Mouse (Mus musculus) spleen, postnatal 14 days (tissue): ENCODE data around the gene Prkce.

Experiments used
- DNase-seq, 2 experiments: peaks; one replicate each; pipeline ENCODE4 v3.0.0; 2021 to 2022; ENCODE audit warnings: low spot score in 2 of 2

The Prkce gene

DNA sequence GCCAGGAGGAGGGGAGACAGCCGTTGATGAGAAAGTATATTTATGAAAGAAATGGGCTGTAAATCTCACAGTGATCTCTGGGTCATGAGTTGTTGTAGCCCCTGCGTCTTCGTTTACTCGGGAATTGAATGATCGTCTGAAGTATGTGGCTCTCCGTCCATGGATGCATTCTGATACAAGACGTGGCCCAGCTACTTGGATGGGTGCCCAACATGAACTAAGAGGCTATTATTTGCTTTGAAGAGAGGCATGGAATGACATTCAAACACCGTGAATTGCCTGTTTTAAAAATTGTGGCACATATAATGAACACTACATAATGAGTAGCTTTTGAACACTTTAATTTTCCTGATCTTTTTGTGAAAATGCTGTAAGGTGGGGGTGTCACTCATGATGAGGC, 93.5 kb downstream of the Prkce start:
- DNase-seq: no peak

DNA sequence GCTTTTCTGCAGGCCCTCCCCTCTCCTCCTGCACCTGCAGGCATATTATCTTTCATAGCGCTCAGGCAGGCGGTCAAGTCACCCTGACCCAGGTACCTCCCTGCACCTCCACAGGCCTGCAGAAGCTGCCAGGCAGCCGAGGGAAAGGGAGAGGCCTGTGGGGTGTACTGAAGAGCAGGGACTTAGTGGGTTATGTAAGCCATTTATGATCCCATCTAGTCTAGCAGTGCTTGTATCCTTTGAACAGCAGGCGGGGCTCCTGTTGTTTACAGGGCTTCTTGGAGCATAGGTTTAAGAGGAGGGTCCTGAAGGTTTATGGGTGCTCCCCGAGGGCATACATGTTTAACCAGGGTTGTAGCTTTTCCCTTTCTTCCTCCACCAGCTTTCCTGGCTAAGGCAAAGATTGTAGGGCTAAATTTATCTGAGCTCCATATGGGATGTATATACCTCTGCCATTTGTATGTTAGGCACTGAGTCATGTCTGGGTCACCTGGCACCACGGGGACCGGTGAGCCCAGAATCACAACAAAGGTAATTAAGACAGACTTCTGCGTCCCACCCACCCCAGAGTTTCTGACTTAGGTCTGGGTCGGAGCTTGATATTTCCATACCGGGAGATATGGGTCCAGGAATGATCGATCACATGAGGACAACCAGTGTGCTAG, 96.5 kb downstream of the Prkce start:
- no peak for DNase-seq

DNA sequence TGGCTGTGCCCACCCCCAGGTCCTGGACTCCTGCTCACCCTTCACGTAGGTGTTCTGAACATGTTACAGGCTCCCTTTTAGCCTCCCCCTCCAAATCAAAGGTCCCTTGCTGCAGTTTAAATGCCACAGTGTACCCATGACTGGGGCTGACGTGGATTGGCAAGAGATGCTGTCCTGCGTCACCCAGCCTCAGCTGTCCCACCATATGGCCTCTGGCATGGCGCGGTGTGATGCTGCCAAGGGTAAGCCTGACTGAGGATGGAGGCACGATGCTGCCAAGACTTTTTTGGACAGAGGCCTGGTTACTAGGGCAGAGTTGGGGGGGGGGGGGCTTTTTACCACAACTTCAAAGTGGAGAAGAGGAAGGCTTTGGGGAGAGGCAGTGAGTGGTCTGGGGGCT, 98.5 kb downstream of the Prkce start:
- no peak for DNase-seq

DNA sequence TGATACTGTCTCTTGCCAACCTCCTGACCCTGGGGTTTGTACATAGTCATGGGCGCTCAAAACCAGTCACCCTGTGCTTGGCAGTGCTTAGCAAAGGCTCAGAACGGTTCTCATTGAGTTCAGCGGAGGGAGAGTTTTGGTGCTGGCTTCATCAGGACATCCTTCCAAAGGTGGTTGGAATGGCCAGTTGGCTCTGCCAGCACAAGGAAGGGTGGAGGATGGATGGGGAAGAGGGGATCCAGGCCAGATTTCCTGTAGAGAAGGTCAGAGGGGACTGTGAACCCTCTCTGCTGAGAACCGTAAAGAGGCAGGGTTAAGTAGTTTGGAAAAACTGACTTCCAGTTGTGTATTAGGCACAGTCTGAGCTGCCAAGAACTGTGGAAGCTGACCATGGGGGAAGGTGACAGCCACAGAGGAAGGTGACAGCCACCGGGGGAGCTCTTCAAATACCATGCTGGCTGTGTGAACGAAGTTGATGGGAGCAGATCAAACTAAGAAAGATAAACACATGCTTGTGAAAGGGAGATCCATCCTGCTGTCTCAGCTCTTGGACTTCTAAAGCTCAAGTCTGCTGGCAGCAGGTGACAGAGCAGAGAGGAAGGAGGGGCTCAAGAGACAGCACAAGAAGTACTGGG, 99.7 kb downstream of the Prkce start:
- no peak for DNase-seq

DNA sequence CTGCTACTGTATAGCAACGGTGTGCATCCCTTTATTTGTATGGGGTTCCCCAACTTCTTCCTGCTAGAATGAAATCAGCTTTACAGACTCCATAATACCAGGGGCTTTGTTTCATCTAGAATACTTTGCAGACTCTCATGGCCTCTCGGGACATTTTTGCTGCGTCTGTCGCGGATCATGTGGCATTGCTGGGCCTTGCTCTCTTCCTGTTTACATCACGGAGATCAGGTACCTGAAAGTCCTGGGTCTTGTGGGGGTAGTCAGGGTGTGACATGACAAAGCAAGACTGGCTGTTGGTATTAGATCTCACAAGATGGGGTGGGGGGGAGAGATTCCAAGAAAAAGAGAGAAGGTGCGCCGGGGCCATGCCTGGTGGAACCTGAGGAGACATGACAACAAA, 102.1 kb downstream of the Prkce start:
- DNase-seq: no peak

DNA sequence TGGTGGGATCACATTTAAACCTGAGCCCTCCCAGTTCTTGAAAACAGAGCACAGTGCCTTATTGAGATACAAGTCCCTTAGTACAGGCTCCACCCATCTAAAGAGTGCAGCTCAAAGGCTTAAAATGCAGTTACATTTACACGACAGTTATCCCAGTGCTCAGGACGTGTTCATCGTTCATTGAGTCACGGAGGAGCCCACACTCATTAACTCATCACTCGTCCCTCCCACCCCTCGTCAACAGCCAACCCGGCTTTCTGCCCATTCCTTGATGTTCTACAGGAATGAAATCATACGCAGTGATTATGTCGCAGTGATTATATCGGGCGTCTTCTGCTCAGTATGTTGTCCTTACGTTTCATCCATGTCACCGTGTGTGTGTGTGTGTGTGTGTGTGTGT, 102.9 kb downstream of the Prkce start:
- DNase-seq: no peak

DNA sequence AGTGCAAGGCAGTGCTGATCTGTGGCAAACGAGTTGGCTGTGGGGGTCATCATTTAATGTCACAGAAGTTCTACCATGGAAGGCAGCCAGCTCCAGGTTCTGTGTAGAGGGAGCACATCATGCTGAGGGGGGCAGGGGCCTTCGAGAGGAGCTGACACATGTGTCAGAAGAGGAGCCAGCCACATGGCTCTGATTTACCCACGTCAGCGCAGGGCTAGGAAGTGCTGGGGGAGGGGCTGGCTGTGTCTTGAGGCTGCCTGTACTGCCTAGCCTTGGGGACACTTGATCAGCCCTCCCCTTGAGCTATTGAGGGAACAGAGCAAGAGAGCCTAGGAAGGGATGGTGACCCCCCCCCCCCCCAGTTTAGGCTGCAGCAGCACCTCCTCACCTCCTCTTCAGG, 103.7 kb downstream of the Prkce start:
- DNase-seq: no peak

DNA sequence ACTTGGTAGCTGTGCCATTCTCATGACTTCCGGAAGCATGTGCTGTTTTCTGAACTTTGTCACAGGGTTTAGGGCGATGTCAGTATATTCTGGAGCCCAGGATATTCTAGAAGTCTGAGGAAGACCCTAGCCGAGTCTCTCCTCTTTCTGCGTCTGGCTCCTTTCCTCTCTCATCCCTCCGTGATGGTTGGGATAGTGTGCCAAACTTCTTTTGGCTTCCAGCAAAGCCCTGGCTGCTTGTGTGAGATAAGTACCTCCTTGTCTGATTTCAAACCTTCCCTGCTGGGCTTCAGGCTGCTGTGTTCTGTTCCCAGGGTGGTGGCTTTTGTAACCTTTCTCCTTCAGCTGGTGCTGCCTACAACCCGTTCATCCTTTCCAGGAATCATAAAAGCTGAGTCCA, 105.4 kb downstream of the Prkce start:
- no peak for DNase-seq

DNA sequence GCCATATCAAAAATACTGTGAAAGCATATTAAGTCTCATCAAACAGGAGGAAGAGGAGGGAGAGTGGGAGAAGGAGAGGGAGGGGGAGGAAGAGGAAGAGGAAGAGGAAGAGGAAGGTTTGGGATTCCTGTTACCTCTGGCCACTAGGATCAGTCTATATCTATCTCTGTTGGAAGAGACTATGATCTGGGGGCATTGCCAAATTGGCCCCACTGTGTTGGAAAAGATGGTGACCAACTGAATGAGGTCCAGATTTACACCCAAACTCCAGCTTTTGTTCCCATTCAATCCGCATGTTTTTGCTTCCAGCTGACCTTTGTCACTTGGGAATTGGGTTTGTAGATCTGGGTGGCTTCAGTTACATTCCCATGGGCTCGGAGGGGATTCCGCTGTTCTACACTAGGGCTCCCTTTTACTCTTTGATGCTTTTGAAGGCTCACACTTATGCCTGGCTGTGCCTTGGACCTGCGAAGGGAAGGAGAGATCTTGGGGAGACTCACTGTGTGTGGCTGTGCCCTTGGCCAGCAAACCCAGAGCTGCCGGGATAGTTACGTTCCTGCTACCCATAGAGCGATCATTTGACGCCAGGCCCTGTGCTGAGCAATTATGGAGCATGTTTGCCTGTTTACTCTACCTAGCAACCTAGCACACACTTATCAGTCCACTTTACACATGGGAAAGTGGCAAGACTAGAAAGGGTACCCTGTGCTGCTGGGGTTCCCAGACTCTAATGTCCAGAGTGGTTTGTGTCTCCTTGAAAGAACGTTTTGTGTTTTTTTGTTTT, 106.2 kb downstream of the Prkce start:
- DNase-seq: no peak

DNA sequence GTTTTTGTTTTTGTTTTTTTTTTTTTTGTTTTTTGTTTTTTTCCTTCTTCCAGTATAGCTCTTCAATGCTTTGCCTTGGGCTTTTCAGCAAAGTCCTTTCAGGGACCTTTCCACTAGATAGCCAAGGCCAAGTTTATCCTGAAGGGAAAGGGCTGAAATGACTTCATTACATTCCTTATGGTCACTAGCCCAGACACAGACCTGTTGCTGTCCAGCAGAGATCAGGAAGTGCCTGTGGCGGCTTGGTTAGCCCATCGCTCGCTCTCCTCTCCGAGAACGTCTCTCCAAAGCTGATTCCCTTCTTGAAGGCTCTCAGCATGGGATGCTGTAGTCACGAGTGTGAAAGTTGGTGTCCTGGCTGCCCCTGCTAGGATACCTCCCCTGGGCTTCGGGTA, 106.8 kb downstream of the Prkce start:
- DNase-seq: no peak

DNA sequence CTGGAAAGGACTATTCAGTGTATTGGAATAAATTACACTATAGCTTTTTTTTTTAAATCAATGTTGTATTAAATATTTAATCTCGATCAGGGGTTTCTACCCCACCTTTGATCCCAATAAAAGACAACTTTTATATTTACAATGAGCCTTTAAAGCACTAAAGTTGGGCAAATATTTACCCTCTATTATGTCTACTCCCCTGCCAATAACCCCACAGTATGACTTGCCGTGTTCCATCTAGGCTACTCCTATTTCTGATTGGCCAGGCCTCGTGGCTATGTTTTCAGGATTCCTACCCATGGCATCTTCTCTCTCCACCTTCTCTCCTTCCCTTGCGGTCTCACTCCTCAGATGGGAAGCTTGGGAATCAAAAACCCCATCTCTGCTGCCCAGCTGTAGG, 108.8 kb downstream of the Prkce start:
- DNase-seq: no peak

DNA sequence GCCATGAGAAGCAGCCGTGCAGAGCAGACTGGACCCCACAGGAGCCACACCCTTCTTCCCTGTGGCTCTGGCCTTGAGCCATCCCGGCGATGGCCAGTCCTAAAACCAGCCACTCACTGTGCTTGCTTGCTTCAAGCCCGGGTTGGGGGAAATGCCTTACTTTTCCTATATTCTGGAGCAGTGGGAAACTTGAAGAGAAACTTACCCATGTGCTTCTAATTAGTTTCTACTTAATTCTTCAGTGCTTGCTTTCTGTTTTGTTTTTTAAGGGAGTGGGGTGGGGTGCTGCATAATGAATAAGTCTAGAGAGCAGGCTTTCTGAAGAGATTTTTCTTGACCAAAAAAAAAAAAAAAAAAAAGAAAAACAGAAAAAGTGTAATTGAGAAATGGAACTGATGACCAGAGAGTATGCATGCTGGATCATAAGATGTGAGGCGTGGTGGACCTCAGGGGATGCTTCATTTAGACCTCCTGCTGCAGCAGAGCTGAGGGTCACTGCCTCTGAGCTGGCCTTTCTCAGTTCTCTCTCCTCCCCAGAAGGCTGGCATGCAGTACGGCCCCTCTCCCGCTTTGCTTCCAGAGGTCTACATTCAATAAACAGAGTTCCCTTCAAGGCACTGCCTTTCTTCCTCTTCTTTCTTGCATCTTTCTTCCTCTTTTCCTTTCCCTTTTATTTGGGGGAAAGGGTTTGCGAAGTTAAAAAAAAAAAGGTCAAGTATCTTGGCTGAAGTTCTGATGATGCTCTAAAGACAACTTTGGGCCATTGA, 109.6 kb downstream of the Prkce start:
- DNase-seq: no peak

DNA sequence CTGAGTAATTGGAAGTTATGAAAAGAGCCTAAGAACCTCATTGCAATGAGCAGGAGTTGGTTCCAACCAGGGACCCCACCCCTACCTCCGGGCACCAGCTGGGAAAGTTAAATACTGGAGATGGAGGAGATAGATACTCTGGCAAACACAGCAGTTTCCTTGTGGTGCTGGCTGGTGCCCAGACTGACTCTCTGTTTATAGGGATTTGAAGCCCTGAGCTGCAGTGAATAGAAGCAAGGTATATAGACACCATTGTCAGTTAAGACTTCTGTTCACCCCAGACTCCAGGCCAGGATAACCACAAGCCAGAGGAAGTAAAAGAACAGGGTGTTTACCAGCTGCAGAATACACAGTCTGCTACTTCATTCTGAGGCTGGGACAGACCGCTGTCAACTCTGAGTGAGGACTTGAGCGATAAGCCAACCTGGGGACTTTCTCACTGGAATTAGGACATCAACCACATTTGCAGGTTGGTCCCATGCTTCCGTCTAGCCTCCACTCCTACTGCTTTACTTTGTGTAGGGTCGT, 110.5 kb downstream of the Prkce start:
- DNase-seq: no peak

DNA sequence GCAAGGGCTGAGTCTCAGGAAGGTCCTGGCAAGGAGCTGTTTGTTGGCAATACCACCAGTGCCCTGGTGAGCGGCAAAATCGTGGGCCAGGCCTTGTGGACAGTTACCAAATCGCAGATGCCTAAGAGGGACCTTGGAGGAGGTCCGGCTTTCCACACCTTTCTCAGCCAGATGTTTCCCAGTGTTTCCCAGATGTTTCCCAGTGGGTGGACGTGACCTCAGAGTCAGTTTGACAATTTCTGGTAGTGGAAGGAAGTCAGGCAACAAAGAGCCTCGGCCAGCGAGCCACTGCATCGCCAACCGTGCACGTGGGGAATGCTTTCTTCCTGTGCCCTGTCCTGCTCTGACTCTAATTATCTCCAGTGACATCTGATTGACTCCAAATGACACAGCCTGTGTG, 112.2 kb downstream of the Prkce start:
- DNase-seq: no peak

DNA sequence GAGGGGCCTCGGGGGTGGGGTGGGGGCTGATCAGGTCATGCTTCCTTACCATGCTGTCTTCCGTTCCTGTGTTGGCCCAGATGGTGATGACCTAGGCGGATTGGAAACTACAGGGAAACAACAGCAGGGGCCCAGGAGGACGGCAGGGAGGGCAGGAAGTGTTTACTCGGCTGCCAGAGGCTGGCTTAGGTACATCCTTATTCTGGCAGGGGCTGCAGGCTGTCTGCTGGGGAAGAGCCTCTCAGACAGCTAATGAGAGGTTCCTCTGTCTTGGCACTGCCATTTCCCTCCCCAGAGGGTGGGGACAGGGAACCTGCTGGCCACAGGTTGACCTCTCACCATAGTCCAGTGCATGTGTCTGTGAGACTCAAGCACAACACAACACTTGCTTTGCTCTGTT, 116.2 kb downstream of the Prkce start:
- DNase-seq: no peak

DNA sequence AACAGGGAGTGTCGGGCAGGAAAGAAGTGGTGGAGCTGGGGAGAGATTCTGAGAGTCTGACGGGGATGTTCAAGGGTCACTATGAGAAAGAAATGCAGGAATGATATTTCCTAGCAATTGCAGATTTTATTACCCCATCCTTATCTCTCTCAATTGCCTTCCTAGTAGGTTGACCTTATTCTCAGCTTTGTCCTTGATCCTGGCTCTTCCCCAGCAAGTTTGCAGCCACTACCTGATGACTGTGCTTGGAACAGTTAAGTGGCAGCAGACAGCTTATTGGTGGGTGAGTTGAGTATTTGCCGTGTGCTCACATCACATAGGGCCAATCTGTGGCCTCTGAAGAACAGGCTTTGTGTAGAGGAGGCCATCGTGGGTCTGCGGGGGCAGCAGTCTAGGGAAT, 117.5 kb downstream of the Prkce start:
- no peak for DNase-seq

DNA sequence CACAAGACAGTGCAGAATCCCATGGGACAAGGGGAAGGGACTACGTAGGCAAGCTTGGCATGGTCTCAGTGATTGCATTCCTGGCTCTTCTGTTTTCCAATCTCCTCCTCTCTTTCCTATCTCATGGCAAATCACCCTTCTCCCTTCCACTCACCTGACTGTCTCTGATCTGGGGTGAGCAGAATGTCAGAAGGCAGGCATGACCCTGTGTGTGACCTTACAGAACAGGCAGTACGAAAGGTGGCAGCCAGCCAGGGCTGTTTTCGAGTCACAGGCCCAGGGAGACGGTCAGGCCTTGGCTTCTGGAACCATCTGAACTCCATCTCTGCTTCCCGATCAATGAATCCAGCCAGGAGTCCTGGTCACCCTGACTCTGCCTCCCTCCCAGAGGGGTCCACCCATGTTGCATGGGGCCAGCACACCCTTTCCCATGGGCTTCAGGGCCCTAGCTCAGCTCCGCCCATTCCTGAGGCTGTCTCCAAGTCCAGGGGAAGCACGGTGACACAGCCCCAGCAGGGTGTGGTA, 119.2 kb downstream of the Prkce start:
- no peak for DNase-seq

DNA sequence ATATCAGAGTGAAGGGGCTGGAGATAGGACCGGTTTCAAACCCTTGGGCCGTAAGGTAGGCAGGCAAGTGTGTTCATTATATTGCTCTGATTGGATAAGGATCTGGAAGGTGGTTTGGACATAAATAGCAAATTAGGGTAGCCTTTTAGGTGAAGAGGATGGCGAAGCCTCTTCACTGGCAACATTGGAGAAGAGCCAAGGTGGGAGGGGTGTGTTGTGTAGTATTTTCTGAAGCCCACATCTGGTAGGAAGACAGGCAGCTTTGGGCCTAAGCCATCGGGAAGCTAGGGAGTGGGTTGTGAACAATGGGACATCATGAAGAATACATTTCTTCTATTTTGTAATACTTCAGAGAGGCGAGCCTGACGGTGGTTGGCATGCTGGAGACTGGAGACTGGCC, 125.1 kb downstream of the Prkce start:
- no peak for DNase-seq

DNA sequence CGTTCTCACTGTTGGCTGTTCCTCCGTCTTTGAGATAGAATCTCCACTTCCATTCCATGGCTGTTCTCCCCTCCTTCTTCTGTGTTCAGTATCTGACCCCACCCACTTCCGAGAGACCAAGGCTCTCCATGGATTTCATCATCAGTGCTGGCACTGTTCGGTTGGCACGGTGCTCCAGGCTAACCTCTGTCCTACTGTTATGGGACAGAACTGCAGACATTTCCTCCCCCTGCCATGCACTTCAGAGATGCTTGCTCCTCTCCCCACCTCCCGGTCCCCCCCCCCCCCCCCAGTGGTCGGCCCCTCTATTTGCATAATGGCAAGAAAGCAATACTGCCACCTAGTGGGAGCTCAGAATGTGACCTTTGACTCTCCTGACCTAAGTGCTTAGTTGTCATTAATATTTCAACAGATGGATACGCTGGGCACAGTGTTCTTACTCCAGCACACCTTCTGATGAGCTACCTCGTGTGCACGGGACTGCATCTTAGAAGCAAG, 125.7 kb downstream of the Prkce start:
- DNase-seq: peak; percentile 13 to 55

DNA sequence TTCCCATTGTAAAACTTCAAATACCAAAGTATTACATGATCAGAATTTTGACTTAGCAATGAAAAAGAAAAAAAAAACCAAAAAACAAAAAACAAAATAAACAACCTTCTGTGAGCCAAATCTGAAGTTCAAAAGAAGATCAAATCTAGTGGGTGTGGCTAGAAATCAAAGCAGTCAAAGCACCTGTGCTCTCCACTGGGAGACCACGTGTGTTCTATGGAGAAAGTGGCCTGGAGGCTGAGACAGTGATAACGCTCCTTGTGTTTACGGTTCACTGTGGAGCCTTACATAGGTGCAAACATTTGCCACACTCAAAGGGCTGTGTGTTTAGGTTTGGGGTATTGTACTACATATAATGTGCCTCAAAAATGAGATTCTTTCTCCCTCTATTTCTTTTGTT, 132.0 kb downstream of the Prkce start:
- DNase-seq: no peak

DNA sequence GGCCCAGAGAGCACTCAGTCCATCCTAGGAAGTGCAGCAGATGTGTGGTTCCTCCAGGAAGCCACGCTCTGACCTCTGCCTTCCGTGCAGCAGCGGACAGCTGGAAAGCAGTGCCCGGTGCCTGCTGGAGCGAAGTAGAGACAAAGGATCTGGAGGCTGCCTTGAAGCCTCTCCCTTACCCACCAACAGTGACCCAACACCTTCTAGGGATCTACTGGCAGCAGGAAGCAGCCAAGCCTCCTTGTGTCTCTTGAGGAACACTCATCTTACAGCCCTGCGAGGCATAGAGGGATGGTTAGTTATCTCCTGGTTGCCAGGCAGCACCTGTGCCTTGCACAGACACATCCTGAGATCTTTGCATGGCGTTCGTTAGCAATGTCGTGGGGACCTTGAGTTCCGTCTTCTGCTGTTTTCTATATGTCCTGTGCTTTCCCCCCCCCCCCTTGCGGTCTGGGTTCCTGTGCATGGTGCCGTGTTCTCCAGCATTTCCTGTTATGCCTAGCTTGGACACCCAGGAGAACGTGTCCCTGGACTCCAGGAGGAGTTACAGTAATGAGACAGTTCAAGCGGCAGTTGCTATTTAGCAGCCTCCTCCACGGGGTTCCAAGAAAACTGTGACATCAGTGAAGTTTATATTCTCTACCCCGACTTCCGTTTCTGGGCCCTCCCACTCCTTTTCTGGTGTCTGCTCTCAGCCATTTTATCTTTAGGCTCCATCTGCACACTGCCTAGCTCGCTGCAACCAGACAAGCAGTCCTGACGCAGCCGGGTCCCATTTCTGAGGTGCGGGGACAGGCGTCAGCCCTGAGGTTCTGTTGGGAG, 133.4 kb downstream of the Prkce start:
- DNase-seq: peak in 1 of 2 experiments; percentile 10
